Mouse (Mus musculus) MEL (cell line): ENCODE results near the gene Ncbp2. TPM values are rescaled to one million over a fixed set of nuclear protein-coding genes. Genes with fewer than 3 reads are reported as not detected.

ENCODE experiments used
- DNase-seq: peaks from one replicate; pipeline ENCODE4 v3.0.0; 2011; ENCODE audit warnings: low read depth, low spot score
- H3K27ac ChIP-seq: 2 replicates; pipeline ENCODE4 v1.5.1; 2012; ENCODE audit warnings: low read depth, mild to moderate bottlenecking, control low read depth, low read length, moderate library complexity; ENCODE audit not compliant: control insufficient read depth
- H3K27me3 ChIP-seq, 2 experiments: fragments of 150-350 bp in 1 of 2; sonication (generic) in 1 of 2; 2 replicates each; pipeline ENCODE4 v1.6.1; 2012; ENCODE audit warnings: low read length in 2 of 2, mild to moderate bottlenecking in 2 of 2, improper control_type of control experiment in 1 of 2, moderate library complexity in 1 of 2; ENCODE audit not compliant: insufficient read depth in 2 of 2, control insufficient read depth in 1 of 2
- H3K36me3 ChIP-seq, 2 experiments: 2 replicates each; pipeline ENCODE4 v1.6.1; 2012 to 2014; ENCODE audit warnings: low read length in 2 of 2, improper control_type of control experiment in 1 of 2, inconsistent platforms in 1 of 2, mild to moderate bottlenecking in 1 of 2; ENCODE audit not compliant: insufficient read depth in 2 of 2, control insufficient read depth in 1 of 2
- H3K4me1 ChIP-seq, 2 experiments: fragments of 150-350 bp in 1 of 2; sonication (generic) in 1 of 2; 2 replicates each; pipeline ENCODE4 v1.6.1; 2012; ENCODE audit warnings: low read length in 2 of 2, improper control_type of control experiment in 1 of 2, mild to moderate bottlenecking in 1 of 2; ENCODE audit not compliant: insufficient read depth in 2 of 2, control insufficient read depth in 1 of 2
- H3K4me3 ChIP-seq, 2 experiments: fragments of 150-350 bp in 1 of 2; sonication (generic) in 1 of 2; 2 replicates each; pipeline ENCODE4 v1.5.1; 2012; ENCODE audit warnings: low read depth in 2 of 2, low read length in 2 of 2, mild to moderate bottlenecking in 2 of 2, moderate library complexity in 2 of 2, control low read depth in 1 of 2, improper control_type of control experiment in 1 of 2; ENCODE audit not compliant: control insufficient read depth in 1 of 2, insufficient read depth in 1 of 2
- H3K79me2 ChIP-seq: 2 replicates; pipeline ENCODE4 v1.6.1; 2012; ENCODE audit warnings: mild to moderate bottlenecking, low read length, moderate library complexity; ENCODE audit not compliant: control insufficient read depth, poor library complexity, insufficient read depth
- H3K9ac ChIP-seq: 2 replicates; pipeline ENCODE4 v1.6.1; 2012; ENCODE audit warnings: low read depth, mild to moderate bottlenecking, control low read depth, low read length, moderate library complexity; ENCODE audit not compliant: control insufficient read depth, poor library complexity, severe bottlenecking
- H3K9me3 ChIP-seq: fragments of 150-350 bp; sonication (generic); replicated peaks from 2 replicates; pipeline ENCODE4 v1.6.1; 2012; ENCODE audit warnings: mild to moderate bottlenecking, low read length, improper control_type of control experiment, moderate library complexity; ENCODE audit not compliant: insufficient read depth
- CTCF ChIP-seq, 3 experiments: IDR thresholded peaks in 2 of 3; conservative IDR thresholded peaks in 1 of 3; 2 replicates each; pipeline ENCODE4 v1.5.1; 2011 to 2012; ENCODE audit warnings: low read length in 3 of 3, low read depth in 2 of 3, mild to moderate bottlenecking in 2 of 3, improper control_type of control experiment in 1 of 3, inconsistent platforms in 1 of 3, mixed read lengths in 1 of 3, moderate library complexity in 1 of 3; ENCODE audit not compliant: control insufficient read depth in 1 of 3, insufficient read depth in 1 of 3, poor library complexity in 1 of 3, severe bottlenecking in 1 of 3
- ELF1 ChIP-seq: IDR thresholded peaks from 2 replicates; pipeline ENCODE4 v1.6.1; 2014; ENCODE audit warnings: low read depth, mild to moderate bottlenecking, inconsistent platforms, low read length, improper control_type of control experiment, moderate library complexity
- ETS1 ChIP-seq: IDR thresholded peaks from 2 replicates; pipeline ENCODE4 v1.6.1; 2012; ENCODE audit warnings: low read depth, mild to moderate bottlenecking, inconsistent platforms, low read length, improper control_type of control experiment, moderate library complexity
- GABPA ChIP-seq: IDR thresholded peaks from 2 replicates; pipeline ENCODE4 v1.6.1; 2012; ENCODE audit warnings: low read depth, mild to moderate bottlenecking, inconsistent platforms, low read length, improper control_type of control experiment, moderate library complexity
- HCFC1 ChIP-seq: IDR thresholded peaks from 2 replicates; pipeline ENCODE4 v1.6.1; 2012; ENCODE audit warnings: low read depth, mild to moderate bottlenecking, inconsistent platforms, low read length, improper control_type of control experiment, moderate library complexity
- KAT2A ChIP-seq: conservative IDR thresholded peaks from 2 replicates; pipeline ENCODE4 v1.6.1; 2012; ENCODE audit warnings: low read depth, low read length, improper control_type of control experiment, inconsistent platforms
- MAX ChIP-seq: IDR thresholded peaks from 2 replicates; pipeline ENCODE4 v1.6.1; 2011; ENCODE audit warnings: low read length, improper control_type of control experiment
- MXI1 ChIP-seq: IDR thresholded peaks from 2 replicates; pipeline ENCODE4 v1.6.1; 2011; ENCODE audit warnings: mild to moderate bottlenecking, low read depth, low read length, improper control_type of control experiment
- MYB ChIP-seq: IDR thresholded peaks from 2 replicates; pipeline ENCODE4 v1.6.1; 2011; ENCODE audit warnings: mild to moderate bottlenecking, low read depth, low read length, improper control_type of control experiment
- MYC ChIP-seq: IDR thresholded peaks from 2 replicates; pipeline ENCODE4 v1.6.1; 2011; ENCODE audit warnings: low read depth, mild to moderate bottlenecking, low read length, improper control_type of control experiment, moderate library complexity
- NRF1 ChIP-seq: IDR thresholded peaks from 2 replicates; pipeline ENCODE4 v1.6.1; 2014; ENCODE audit warnings: low read depth, mild to moderate bottlenecking, inconsistent platforms, low read length, improper control_type of control experiment, moderate library complexity; ENCODE audit not compliant: poor library complexity, insufficient read depth, severe bottlenecking
- POLR2A ChIP-seq, 2 experiments: IDR thresholded peaks; 2 replicates each; pipeline ENCODE4 v1.6.1; 2011 to 2012; ENCODE audit warnings: low read length in 2 of 2, mild to moderate bottlenecking in 2 of 2, control low read depth in 1 of 2, improper control_type of control experiment in 1 of 2, low read depth in 1 of 2, moderate library complexity in 1 of 2; ENCODE audit not compliant: control insufficient read depth in 1 of 2, insufficient read depth in 1 of 2, poor library complexity in 1 of 2
- POLR2AphosphoS5 ChIP-seq: IDR thresholded peaks from 2 replicates; pipeline ENCODE4 v1.6.1; 2012; ENCODE audit warnings: low read depth, borderline replicate concordance, mild to moderate bottlenecking, inconsistent platforms, low read length, moderate library complexity, mixed read lengths
- RAD21 ChIP-seq: IDR thresholded peaks from 2 replicates; pipeline ENCODE4 v1.6.1; 2011; ENCODE audit warnings: mild to moderate bottlenecking, low read depth, low read length, improper control_type of control experiment
- RCOR1 ChIP-seq: IDR thresholded peaks from 2 replicates; pipeline ENCODE4 v1.6.1; 2012; ENCODE audit warnings: low read depth, mild to moderate bottlenecking, inconsistent platforms, low read length, improper control_type of control experiment
- SIN3A ChIP-seq: IDR thresholded peaks from 2 replicates; pipeline ENCODE4 v1.6.1; 2012; ENCODE audit warnings: low read length, improper control_type of control experiment, inconsistent platforms
- TAL1 ChIP-seq: IDR thresholded peaks from 2 replicates; pipeline ENCODE4 v1.6.1; 2012; ENCODE audit warnings: mild to moderate bottlenecking, inconsistent platforms, low read length, moderate library complexity, mixed read lengths
- USF2 ChIP-seq, 2 experiments: IDR thresholded peaks; 2 replicates each; pipeline ENCODE4 v1.6.1; 2011 to 2012; ENCODE audit warnings: improper control_type of control experiment in 2 of 2, low read length in 2 of 2, borderline replicate concordance in 1 of 2, inconsistent platforms in 1 of 2, low read depth in 1 of 2, mild to moderate bottlenecking in 1 of 2; ENCODE audit not compliant: insufficient read depth in 1 of 2
- ZKSCAN1 ChIP-seq: IDR thresholded peaks from 2 replicates; pipeline ENCODE4 v1.6.1; 2012; ENCODE audit warnings: low read depth, mild to moderate bottlenecking, inconsistent platforms, low read length, improper control_type of control experiment, moderate library complexity
- ZNF384 ChIP-seq: IDR thresholded peaks from 2 replicates; pipeline ENCODE4 v1.6.1; 2012; ENCODE audit warnings: low read depth, mild to moderate bottlenecking, inconsistent platforms, low read length, improper control_type of control experiment
- polyA plus RNA-seq, 2 experiments: library from polyadenylated mRNA; stranded (reverse) in 1 of 2; unstranded in 1 of 2; fragments of >175 nt in 1 of 2; fragments of >200 nt in 1 of 2; gene quantifications; 2 replicates each; pipeline versions ENCODE4 v1.2.1 to v1.2.4; 2012; ENCODE audit warnings: low replicate concordance in 2 of 2, low read depth in 1 of 2; ENCODE audit not compliant: insufficient read length in 2 of 2, insufficient read depth in 1 of 2, missing spikeins in 1 of 2
- total RNA-seq: library from RNA; depleted of rRNA; stranded (reverse); fragments of 300-350 nt; gene quantifications from 2 replicates; pipeline ENCODE4 v1.2.3, GENCODE M21; 2012

Gene Ncbp2
- total and polyA plus RNA-seq, 3 experiments = 100 to 222 TPM; not detected in 1

- TF ChIP-seq SIN3A (no peak), MXI1 (no peak), MYC (no peak), RCOR1 (no peak), MYB (no peak), CTCF (IDR thresholded peaks at IDR 0.05 in 2 of 3, conservative IDR thresholded peaks at IDR 0.05 in 1 of 3; ENCODE audit: control insufficient read depth in 1 of 3, insufficient read depth in 1 of 3, low read depth in 2 of 3, low read length in 3 of 3, poor library complexity in 1 of 3, severe bottlenecking in 1 of 3) (no peak), POLR2A (IDR thresholded peaks at IDR 0.05; ENCODE audit: control insufficient read depth in 1 of 2, insufficient read depth in 1 of 2, low read depth in 1 of 2, low read length in 2 of 2, poor library complexity in 1 of 2) (no peak), ELF1 (no peak)
- H3K4me1 ChIP-seq = no peaks in the 10 kb centered on the region
- no peak overlapping the region for H3K9ac ChIP-seq
- DNase-seq = no peak
- no peaks in the 10 kb centered on the region for H3K36me3 ChIP-seq
- H3K27me3 ChIP-seq = peaks cover 0 to 1% of the 10 kb centered on the region in 2 experiments; a peak in 1 of 4 replicates
- no peaks in the 10 kb centered on the region for H3K79me2 ChIP-seq
- H3K27ac ChIP-seq = no peak overlapping the region
- H3K4me3 ChIP-seq = no peak overlapping the region
- no peaks in the 10 kb centered on the region for H3K9me3 ChIP-seq
Observed at GRCm38 (mm10) chr16:31898546-31899326, 49.6 kb upstream of the Ncbp2 start.

- Histone ChIP-seq H3K4me3 (no peak overlapping the region), H3K9me3 (no peaks in the 10 kb centered on the region), H3K36me3 (no peaks in the 10 kb centered on the region), H3K79me2 (no peaks in the 10 kb centered on the region), H3K4me1 (peaks cover 0 to 5% of the 10 kb centered on the region in 2 experiments; a peak in 2 of 4 replicates), H3K9ac (no peak overlapping the region), H3K27ac (no peak overlapping the region), H3K27me3 (no peaks in the 10 kb centered on the region)
- no peak for DNase-seq
- TF ChIP-seq POLR2AphosphoS5 = no peak
- no peak for TF ChIP-seq GABPA
- TF ChIP-seq SIN3A = no peak
- no peak for TF ChIP-seq ETS1
- TF ChIP-seq USF2 (IDR thresholded peaks at IDR 0.05; ENCODE audit: borderline replicate concordance in 1 of 2, insufficient read depth in 1 of 2, low read depth in 1 of 2, low read length in 2 of 2) = no peak
- no peak for TF ChIP-seq TAL1
- no peak for TF ChIP-seq KAT2A
- TF ChIP-seq NRF1 = no peak
- TF ChIP-seq HCFC1 = no peak
- TF ChIP-seq MYB = no peak
- TF ChIP-seq RAD21 = no peak
- TF ChIP-seq MAX = no peak
- TF ChIP-seq ZKSCAN1 = no peak
- no peak for TF ChIP-seq ZNF384
Observed at GRCm38 (mm10) chr16:31901886-31902285, 46.4 kb upstream of the Ncbp2 start.
